Mouse (Mus musculus): ENCODE results near the gene Sardh.

- TF ChIP-seq CTCF (IDR thresholded peaks at IDR 0.05), result no peak
- TF ChIP-seq EP300 (IDR thresholded peaks at IDR 0.05), result no peak
Observed at GRCm38 (mm10) chr2:27210676-27211210, 37.4 kb downstream of the Sardh start.

All from lung, postnatal 0 days (tissue).